Mouse (Mus musculus): ENCODE data around the gene Tmem141. TPM values are rescaled to one million over a fixed set of nuclear protein-coding genes. Genes with fewer than 3 reads are reported as not detected.

Gene Tmem141
- total RNA-seq, 2 experiments from 2014 or later = 16.6 to 22.5 TPM

DNA sequence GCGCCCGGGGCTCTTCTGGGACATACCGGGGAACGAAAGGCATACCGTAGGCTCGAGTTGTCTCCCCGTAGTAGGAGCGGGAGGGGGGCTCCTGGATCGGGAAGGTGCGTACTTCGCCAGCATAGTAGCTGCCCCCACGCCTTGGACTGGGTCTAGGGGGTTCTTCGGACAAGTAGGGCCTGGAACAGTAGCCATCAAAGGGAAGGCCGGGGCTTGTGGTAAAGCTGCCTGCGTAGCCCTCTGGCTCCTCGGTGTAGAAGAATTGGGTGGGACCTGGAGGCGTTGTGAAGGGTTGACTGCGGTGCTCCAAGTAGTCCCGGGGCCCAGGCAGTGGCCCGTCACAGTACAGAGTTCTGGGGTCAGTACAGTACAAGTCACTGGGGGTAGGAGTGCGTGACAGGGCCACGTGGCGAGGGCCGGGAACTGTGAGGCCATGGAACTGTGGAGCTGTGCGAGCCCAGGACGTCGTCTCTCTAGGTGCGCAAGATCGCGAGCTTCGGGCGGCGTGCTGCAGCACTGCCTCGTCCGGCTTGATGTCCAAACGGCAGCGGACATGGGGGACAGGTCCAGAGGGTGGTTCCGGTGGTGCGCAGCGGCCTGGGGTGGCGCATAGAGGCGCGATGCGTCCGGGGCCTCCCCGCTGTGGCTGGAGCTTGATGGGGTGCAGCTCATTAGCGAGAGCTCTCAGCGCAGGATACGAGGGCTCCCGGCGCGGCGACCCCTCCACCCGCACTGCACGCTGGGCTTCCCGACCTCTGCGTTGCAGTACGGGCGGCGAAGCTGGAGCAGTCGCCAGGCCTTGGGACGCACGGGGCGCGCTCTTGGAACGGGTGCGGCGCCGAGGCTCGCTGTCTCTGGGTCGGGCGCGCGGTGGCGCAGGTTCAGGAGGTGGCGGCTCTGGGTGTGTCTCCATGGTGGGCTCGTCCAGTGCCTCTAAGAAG, 42.7 kb downstream of the Tmem141 start:
- intact Hi-C loops (cut with DNase I) = no loop called here
- DNase-seq = no peak

DNA sequence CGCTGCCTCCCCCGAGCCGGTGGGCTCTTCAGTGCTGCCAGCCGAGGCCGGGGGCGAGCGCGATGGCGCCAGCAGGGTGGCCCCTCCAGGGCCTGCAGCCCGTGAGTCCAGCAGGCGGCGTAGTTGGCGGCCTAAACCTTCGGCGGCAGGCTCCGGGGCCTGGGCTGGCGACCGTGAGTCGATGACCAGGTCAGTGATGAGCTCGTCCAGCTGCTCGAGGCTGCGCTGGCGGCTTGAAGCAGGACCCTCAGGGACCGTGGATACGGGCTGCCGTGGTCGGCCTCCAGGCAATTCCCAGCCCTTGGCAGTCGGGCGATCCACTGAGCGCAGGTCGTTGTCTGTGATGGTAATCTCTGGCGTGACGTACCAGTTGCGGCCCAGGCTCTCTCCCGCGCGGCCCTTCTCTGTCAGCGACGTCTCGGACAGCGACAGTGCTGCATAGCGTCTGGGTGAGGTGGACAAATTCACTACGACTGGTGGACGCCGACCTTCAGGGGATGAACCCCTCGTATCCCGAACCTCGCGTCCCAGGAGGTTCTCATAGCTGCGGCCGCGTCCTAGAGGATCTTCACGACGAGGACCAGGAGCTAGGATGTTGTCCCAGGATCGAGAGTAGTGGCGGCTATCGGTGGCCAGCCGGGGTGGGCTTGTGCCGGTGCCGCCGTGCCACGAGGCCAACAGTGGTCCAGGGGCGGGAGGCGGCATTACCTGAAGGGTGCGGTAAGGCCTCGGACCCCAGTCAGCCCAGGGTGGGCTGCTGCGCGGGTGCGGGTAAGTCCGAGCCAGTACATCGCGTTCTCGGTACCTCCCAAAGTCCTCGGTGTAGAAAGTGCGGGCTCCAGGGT, 43.6 kb downstream of the Tmem141 start:
- intact Hi-C loops (cut with DNase I) = no loop called here
- no peak for DNase-seq

DNA sequence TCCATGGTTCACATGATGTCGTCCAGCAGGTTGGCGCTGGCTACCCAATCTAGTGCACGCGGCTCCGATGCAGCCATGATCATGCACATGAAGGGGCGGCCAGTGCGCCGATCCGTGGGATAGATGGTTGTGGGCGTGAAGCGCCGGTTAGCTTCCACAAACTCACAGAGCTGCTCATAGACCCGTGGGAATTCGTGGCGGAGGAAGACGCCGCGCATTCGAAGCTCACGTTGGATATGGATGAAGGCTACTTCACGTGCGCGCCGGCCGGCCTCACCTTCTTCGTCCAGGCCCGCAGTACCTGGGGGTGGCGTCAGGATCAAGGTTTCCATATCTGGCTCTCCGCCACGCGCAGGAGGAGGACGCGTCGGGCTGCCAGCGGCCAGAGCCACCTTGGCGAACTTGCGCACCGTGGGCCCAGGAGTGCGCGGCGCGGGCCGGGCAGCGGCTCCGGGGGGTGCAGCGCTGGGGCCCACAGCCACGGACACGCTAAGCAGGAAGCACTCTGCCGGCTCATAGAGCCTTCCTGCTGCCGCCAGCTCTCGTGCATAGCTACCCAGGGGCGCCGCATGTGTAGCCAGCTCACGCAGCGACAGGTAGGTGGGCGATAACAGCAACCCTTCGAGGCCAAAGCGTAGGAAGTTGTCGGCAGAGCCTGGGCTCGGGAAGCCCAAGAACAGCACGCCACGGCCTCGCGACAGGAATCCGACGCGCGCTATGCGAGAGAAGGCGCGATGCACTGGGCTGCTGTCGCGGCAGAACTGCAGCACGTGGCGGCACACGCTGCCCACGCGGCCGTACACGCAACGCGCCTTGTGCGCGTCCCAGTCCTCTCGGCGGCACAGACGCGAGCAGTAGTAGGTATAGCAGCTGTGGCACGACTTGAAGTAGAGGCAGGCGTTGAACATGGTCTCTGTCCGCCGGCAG, 44.6 kb downstream of the Tmem141 start:
- DNase-seq = no peak
- intact Hi-C loops (cut with DNase I) = no loop called here

DNA sequence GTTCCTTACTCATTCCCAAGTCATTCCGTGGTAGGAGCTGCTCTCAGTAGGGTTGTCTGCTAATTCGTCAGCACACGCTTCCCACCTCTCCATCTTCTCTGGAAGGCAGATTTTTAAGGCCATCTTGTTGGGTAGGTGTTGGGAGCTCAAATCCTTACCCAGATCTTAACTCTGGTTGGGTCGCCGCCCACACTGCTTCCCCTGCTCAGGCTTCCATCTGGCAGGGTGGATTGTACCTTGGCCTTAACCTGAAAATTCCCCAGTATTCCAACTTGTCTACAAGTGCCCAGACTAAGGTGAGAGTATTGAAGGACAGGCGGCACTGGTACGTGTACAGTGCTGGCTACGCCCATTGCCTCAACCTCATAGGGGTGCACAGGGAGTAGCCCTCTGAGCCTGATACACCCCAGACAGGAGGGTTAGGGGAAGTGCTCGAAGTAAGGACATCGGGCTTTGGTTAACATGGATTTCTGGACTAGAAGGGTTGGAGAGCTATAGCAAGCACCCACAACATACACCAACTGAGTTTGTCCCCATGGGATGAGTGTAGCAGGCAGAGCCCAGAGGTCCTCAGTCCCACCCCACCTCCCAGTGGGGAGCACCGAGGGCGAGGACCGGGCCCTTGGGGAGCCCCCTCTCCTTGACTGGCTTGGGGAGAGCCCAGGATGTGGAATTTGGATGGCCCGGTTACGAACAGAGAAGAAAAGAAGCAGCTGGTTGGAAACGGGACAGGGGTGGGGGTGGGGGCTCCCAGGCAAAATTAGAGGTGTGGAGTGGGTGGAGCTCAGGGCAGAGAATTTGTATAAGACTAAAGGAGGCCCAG, 45.6 kb downstream of the Tmem141 start:
- no peak for DNase-seq
- intact Hi-C loops (cut with DNase I) = no loop called here

GRCm38 (mm10) chr2:25575432-25576027, 46.3 kb downstream of the Tmem141 start:
- DNase-seq = peak; percentile 45 to 56
- intact Hi-C loops (cut with DNase I) = no loop called here

GRCm38 (mm10) chr2:25574579-25575431, 47.0 kb downstream of the Tmem141 start, which contains the start of the genes Mamdc4 and Phpt1:
Mamdc4 (minus strand) TSS chr2:25574845.
Phpt1 (minus strand) TSS chr2:25575224.
- intact Hi-C loops (cut with DNase I) = no loop called here

GRCm38 (mm10) chr2:25574136-25574535, 47.7 kb downstream of the Tmem141 start:
- DNase-seq = no peak
- intact Hi-C loops (cut with DNase I) = no loop called here

More at GRCm38 (mm10) chr2:25574579-25575431, 47.0 kb downstream of the Tmem141 start, which contains the start of the genes Mamdc4 and Phpt1:
- DNase-seq = peak; percentile 93 to 95

DNA sequence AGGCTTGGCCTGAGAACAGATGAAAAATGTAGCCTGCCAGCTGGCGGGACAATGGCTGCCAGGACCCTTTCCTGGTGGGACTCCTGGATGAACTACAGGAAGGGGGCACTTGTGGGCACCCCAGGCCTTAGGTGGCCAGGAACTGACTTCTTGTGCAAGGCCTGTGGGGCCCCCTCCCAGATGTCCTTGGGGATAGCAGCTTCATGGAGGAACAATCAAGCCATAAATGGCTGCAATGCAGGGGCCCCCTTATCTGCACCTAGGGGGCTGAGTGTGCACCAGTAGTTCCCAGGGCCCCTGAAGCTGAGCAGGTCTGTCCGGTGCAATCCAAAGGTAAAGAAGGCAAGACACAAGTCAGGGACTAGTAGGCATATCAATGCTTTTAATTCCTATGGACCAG, 48.7 kb downstream of the Tmem141 start:
- intact Hi-C loops (cut with DNase I) = no loop called here
- no peak for DNase-seq

DNA sequence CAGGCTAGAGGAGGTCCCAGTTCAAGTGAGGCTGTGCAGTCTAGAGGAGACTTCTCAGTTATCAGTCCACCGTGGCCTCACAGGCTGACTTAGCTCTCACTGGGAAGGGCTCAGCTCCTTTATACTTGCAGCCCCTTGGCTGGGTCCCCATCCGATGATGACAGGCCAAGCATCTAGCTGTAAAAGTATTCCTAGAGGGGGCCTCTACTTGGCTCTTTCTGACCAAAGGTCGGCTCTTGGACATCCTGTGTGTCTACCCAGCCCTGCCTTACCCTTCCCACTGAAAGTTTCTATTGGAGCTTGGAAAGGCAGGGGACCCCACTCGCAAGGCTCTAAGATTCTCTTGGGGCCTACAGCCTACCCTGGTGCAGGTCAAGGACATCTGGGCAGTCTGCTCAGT, 50.6 kb downstream of the Tmem141 start:
- DNase-seq = no peak
- intact Hi-C loops (cut with DNase I) = no loop called here

Other genes starting within 250 kb of the Tmem141 start
- 1 to 10 TPM in 1 of 2 experiments, under 1 TPM in 1; 0.88 to 1.5 TPM for gene Sapcd2, start 249.7 kb downstream of the Tmem141 start, total RNA-seq (2021)
- 10 to 100 TPM; 16.1 to 17.0 TPM for gene Entpd2, start 226.1 kb downstream of the Tmem141 start, total RNA-seq (2021)
- 10 to 100 TPM; 33.8 to 37.1 TPM for gene Npdc1, start 222.7 kb downstream of the Tmem141 start, total RNA-seq (2021)
- not detected for gene Fut7, start 198.7 kb downstream of the Tmem141 start, total RNA-seq (2021)
- gene Abca2, start 193.3 kb downstream of the Tmem141 start, total RNA-seq (2021) = 10 to 100 TPM; 22.0 to 24.4 TPM
- gene Clic3, start 165.2 kb downstream of the Tmem141 start, total RNA-seq (2021) = 1 to 10 TPM; 3.0 to 3.9 TPM
- gene Paxx, start 160.9 kb downstream of the Tmem141 start, total RNA-seq (2021) = 10 to 100 TPM; 22.9 to 23.4 TPM
- gene Ptgds, start 152.0 kb downstream of the Tmem141 start, total RNA-seq (2021) = 10 to 100 TPM; 30.9 to 38.6 TPM
- not detected for gene Lcn12, start 128.1 kb downstream of the Tmem141 start, total RNA-seq (2021)
- gene Fbxw5, start 121.3 kb downstream of the Tmem141 start, total RNA-seq (2021) = 10 to 100 TPM; 92.0 to 96.2 TPM
- under 1 TPM; 0.51 to 0.98 TPM for gene C8g, start 120.3 kb downstream of the Tmem141 start, total RNA-seq (2021)
- 10 to 100 TPM; 16.6 to 16.7 TPM for gene Traf2, start 75.1 kb downstream of the Tmem141 start, total RNA-seq (2021)
- 100 to 1,000 TPM; 175 to 185 TPM for gene Edf1, start 64.2 kb downstream of the Tmem141 start, total RNA-seq (2021)
- gene Mamdc4, start 47.2 kb downstream of the Tmem141 start, total RNA-seq (2021) = 1 to 10 TPM; 3.0 to 5.2 TPM
- 10 to 100 TPM; 75.4 to 76.0 TPM for gene Phpt1, start 46.8 kb downstream of the Tmem141 start, total RNA-seq (2021)
- under 1 TPM in 1 of 2 experiments, not detected in 1; 0.10 TPM for gene Ajm1, start 40.2 kb downstream of the Tmem141 start, total RNA-seq (2021)
- gene Rabl6, start 13.5 kb downstream of the Tmem141 start, total RNA-seq (2021) = 10 to 100 TPM; 48.1 to 49.7 TPM
- not detected for gene Ccdc183, start 4.3 kb downstream of the Tmem141 start, total RNA-seq (2021)
- gene Fcna, start 6.0 kb upstream of the Tmem141 start, total RNA-seq (2021) = 1 to 10 TPM; 6.3 TPM
- 1 to 10 TPM; 1.1 TPM for gene Lcn8, start 31.1 kb upstream of the Tmem141 start, total RNA-seq (2021)
- not detected for gene Lcn5, start 35.9 kb upstream of the Tmem141 start, total RNA-seq (2021)
- not detected for gene Lcn6, start 54.8 kb upstream of the Tmem141 start, total RNA-seq (2021)
- not detected for gene Lcn10, start 60.7 kb upstream of the Tmem141 start, total RNA-seq (2021)
- not detected for gene Obp2a, start 78.0 kb upstream of the Tmem141 start, total RNA-seq (2021)
- gene Bmyc, start 84.7 kb upstream of the Tmem141 start, total RNA-seq (2021) = 10 to 100 TPM; 12.0 to 12.6 TPM
- not detected for gene Obp2b, start 115.0 kb upstream of the Tmem141 start, total RNA-seq (2021)
- not detected for gene Lcn3, start 143.6 kb upstream of the Tmem141 start, total RNA-seq (2021)
- gene Lcn11, start 155.0 kb upstream of the Tmem141 start, total RNA-seq (2021) = not detected
- not detected for gene Gm13539, start 160.3 kb upstream of the Tmem141 start, total RNA-seq (2021)
- gene Glt6d1, start 193.8 kb upstream of the Tmem141 start, total RNA-seq (2021) = not detected
- not detected for gene Lcn9, start 201.1 kb upstream of the Tmem141 start, total RNA-seq (2021)
- not detected for gene Sohlh1, start 225.2 kb upstream of the Tmem141 start, total RNA-seq (2021)
- gene Kcnt1, start 241.7 kb upstream of the Tmem141 start, total RNA-seq (2021) = 1 to 10 TPM in 1 of 2 experiments, under 1 TPM in 1; 0.78 to 1.3 TPM

All from heart, postnatal 14 days (tissue).